Mouse (Mus musculus): ENCODE measurements around the gene Gm7137.
"Not testable (repeated sequence)": the region's sequence is repeated elsewhere in the genome, so short reads cannot be mapped to it uniquely, and the experiment has no call there.

Gm7137 gene

GRCm38 (mm10) chr10:77752312-77752711 lies 35.7 kb downstream of the Gm7137 start:
- DNase-seq (ENCODE audit: inconsistent ontology term) = not testable (repeated sequence)

GRCm38 (mm10) chr10:77751254-77751653 lies 36.7 kb downstream of the Gm7137 start, which contains the start of gene Gm9736:
TSS of gene Gm9736 (minus strand) at chr10:77751354.
- not testable (repeated sequence) for DNase-seq (ENCODE audit: inconsistent ontology term)

- not testable (repeated sequence) for DNase-seq (ENCODE audit: inconsistent ontology term)
These were observed 37.3 kb downstream of the Gm7137 start for GRCm38 (mm10) chr10:77750686-77751085.

GRCm38 (mm10) chr10:77741924-77742688 lies 45.9 kb downstream of the Gm7137 start, which contains the start of gene Gm18596:
TSS of gene Gm18596 (minus strand) at chr10:77742638.
- DNase-seq (ENCODE audit: inconsistent ontology term) = not testable (repeated sequence)

- DNase-seq (ENCODE audit: inconsistent ontology term) = no peak
These were observed 49.1 kb downstream of the Gm7137 start for GRCm38 (mm10) chr10:77738929-77739328.

Data from Muller cell, postnatal 12 days (primary cell).